Mouse (Mus musculus): ENCODE measurements at regions not wholly inside any gene's neighbourhood (a gene's known extent, or its start where the extent isn't known, plus 50 kb on each side); places are given as distances from the start of the nearest gene placed in this dataset.

DNA sequence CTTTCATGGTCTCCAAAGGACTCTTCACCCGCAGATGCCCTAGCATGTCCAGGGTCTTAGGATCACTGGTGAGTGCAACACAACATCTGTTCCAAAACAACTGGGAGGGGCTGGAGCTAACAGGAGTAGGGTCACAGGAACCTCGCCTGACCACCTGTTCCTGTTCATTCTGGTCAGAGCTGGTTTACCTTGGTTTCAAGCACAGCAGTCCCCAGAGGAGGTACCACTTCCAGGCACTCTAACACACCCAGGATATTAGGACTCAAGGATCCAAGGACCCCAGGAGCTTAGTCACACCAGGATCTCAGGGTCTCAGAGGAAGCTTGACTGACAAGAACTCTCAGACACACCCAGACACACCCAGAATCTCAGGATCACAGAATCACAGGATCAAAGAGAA, 94.9 kb upstream of the Plscr5 start:
- no peak for ATAC-seq (replicated peaks in 1 of 2; ENCODE audit: insufficient read depth in 1 of 2, low FRiP score in 2 of 2, low TSS enrichment in 1 of 2, low read depth in 1 of 2, poor library complexity in 2 of 2, severe bottlenecking in 2 of 2)

DNA sequence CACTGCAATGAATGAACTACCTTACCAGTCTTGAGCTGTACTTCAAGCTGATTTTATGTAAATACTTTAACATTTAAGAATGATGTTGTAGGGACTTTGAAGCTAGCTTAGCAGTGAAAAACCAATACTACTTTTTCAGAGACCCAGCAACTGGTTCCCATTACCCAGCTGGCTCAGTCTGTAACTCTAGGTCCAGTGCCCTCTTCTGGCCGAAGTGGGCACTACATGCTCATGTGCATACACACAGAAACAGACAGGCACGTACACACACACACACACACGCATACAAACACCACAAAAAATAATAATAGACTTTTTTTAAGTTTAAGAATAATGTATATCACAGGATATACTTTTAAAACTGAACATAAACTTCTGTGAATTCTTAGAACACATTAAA, 63.2 kb upstream of the Plscr5 start:
- ATAC-seq (replicated peaks in 1 of 2; ENCODE audit: insufficient read depth in 1 of 2, low FRiP score in 2 of 2, low TSS enrichment in 1 of 2, low read depth in 1 of 2, poor library complexity in 2 of 2, severe bottlenecking in 2 of 2) = no peak

DNA sequence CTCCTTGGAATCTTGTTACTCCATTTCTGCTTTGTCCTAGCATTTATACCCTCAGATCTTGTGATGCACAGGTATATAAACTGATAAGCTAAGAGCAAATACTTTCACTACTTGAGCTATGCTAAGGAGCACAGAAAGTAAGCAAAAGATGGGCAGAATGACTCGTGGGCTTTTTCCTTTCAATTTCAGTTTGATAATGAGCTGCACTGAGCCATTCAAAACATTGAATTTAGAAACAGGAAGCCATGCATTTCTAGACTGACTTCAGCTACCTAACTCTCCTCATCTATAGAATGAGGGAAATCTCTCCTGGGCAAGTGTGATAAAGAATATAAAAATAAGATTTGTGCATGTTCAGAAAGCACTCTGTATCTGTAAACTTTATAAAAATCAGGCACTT, 62.3 kb upstream of the Plscr5 start:
- peak; percentile 45 to 78 for ATAC-seq (replicated peaks in 1 of 2; ENCODE audit: insufficient read depth in 1 of 2, low FRiP score in 2 of 2, low TSS enrichment in 1 of 2, low read depth in 1 of 2, poor library complexity in 2 of 2, severe bottlenecking in 2 of 2)

DNA sequence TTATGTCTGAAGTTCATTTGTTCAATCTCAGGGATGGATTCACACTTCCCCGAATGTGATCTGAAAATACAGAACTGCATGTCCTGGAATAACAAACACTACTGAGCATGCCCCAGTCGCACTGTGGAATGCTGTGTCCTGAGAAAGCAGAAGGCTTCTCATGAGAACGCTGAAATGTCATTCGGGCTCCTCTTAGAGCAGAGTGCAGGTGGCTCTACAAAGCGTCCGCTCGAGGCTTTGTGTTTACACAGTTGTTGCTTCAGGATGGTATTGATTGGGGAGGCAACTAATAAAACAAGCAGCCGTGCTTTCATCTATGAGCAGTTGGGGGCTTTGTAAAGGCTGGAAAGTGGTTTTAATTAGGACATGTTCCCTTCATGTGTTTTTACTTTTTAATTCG, 60.3 kb upstream of the Plscr5 start:
- ATAC-seq (replicated peaks in 1 of 2; ENCODE audit: insufficient read depth in 1 of 2, low FRiP score in 2 of 2, low TSS enrichment in 1 of 2, low read depth in 1 of 2, poor library complexity in 2 of 2, severe bottlenecking in 2 of 2) = no peak

DNA sequence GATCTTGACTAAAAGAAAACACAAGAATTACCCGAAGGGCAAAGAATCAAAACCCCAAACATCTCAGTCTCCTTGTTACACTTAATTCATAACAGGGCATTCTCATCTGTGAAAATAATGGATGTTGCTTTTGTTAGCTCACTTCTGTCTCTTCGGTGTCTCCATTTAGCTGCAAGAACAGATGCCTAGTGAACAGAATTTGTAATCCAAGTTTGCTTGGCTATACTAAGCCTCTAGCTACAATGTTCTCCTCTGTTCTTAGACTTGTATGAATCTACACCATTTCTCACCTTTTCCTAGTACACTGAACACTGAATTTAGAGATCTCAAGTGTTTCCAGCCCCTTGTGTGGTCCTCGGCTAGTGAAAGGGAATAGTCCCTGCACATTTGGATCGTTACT, 50.8 kb upstream of the Plscr5 start:
- ATAC-seq (replicated peaks in 1 of 2; ENCODE audit: insufficient read depth in 1 of 2, low FRiP score in 2 of 2, low TSS enrichment in 1 of 2, low read depth in 1 of 2, poor library complexity in 2 of 2, severe bottlenecking in 2 of 2) = no peak
